Mouse (Mus musculus) hindbrain, embryonic 11.5 days (tissue): ENCODE results near the gene Sco2. TPM values are rescaled to one million over a fixed set of nuclear protein-coding genes. Genes with fewer than 3 reads are reported as not detected.

Experiments
- ATAC-seq: fragments of 200-750 bp; cut with Nextera tagmentation; 2 replicates; pipeline ENCODE4 v1.8.0; 2017; ENCODE audit warnings: mild to moderate bottlenecking, moderate TSS enrichment, moderate library complexity; ENCODE audit not compliant: low FRiP score
- DNase-seq: peaks from one replicate; pipeline ENCODE4 v3.0.0-alpha.2; 2015; ENCODE audit warnings: low spot score
- H3K27ac ChIP-seq: fragments of 300-500 bp; sonication (generic); 2 replicates; pipeline ENCODE4 v1.5.1; 2014; ENCODE audit warnings: mild to moderate bottlenecking, low read depth, low read length
- H3K27me3 ChIP-seq: fragments of 300-500 bp; sonication (generic); 2 replicates; pipeline ENCODE4 v1.6.1; 2014; ENCODE audit warnings: mild to moderate bottlenecking, low read length, moderate library complexity, mixed read lengths; ENCODE audit not compliant: control insufficient read depth, insufficient read depth
- H3K36me3 ChIP-seq: fragments of 300-500 bp; sonication (generic); 2 replicates; pipeline ENCODE4 v1.6.1; 2014; ENCODE audit warnings: mild to moderate bottlenecking, low read length, moderate library complexity, mixed read lengths; ENCODE audit not compliant: control insufficient read depth, insufficient read depth
- H3K4me1 ChIP-seq: fragments of 300-500 bp; sonication (generic); replicated peaks from 2 replicates; pipeline ENCODE4 v1.6.1; 2014; ENCODE audit warnings: low read length, mixed read lengths; ENCODE audit not compliant: control insufficient read depth, insufficient read depth
- H3K4me2 ChIP-seq: fragments of 300-500 bp; sonication (generic); replicated peaks from 2 replicates; pipeline ENCODE4 v1.6.1; 2014; ENCODE audit warnings: mild to moderate bottlenecking, low read depth, low read length
- H3K4me3 ChIP-seq: fragments of 300-500 bp; sonication (generic); 2 replicates; pipeline ENCODE4 v1.5.1; 2014; ENCODE audit warnings: low read depth, low read length
- H3K9ac ChIP-seq: fragments of 300-500 bp; sonication (generic); 2 replicates; pipeline ENCODE4 v1.6.1; 2014; ENCODE audit warnings: low read depth, low read length
- H3K9me3 ChIP-seq: fragments of 300-500 bp; sonication (generic); 2 replicates; pipeline ENCODE4 v1.6.1; 2016; ENCODE audit warnings: low read length; ENCODE audit not compliant: control insufficient read depth
- WGBS: fragments of 180-500 bp; shearing (Covaris S2); extraction: QIAGEN DNeasy Blood & Tissue Kit; methylation state at CpG from one replicate; pipeline ENCODE4 v1.1.7; 2014; 5-methylcytosine and 5-hydroxymethylcytosine counted together
- polyA plus RNA-seq: library from polyadenylated mRNA; unstranded; fragments of >200 nt; fragmentation: Nextera tagmentation; extraction: Ambion mirVana; gene quantifications from 2 replicates; pipeline ENCODE4 v1.2.1, GENCODE M21; 2014

The Sco2 gene
- polyA plus RNA-seq, 1 experiment from 2014 or later, result 7.4 TPM

- ATAC-seq, result no peak
- no peak for DNase-seq
- Histone ChIP-seq H3K9ac (no peak overlapping the region), H3K4me2 (no peak overlapping the region), H3K27ac (no peak overlapping the region), H3K27me3 (peaks cover 6% of the 10 kb centered on the region; the same call in 1 of the 2 replicates), H3K36me3 (no peaks in the 10 kb centered on the region), H3K4me1 (no peaks in the 10 kb centered on the region; the same call in 1 of the 2 replicates), H3K9me3 (no peaks in the 10 kb centered on the region), H3K4me3 (no peak overlapping the region)
- 72% methylated on average over 5 of the region's 5 CpGs for WGBS
These were observed 47.2 kb downstream of the Sco2 start for GRCm38 (mm10) chr15:89326441-89326840.

DNA sequence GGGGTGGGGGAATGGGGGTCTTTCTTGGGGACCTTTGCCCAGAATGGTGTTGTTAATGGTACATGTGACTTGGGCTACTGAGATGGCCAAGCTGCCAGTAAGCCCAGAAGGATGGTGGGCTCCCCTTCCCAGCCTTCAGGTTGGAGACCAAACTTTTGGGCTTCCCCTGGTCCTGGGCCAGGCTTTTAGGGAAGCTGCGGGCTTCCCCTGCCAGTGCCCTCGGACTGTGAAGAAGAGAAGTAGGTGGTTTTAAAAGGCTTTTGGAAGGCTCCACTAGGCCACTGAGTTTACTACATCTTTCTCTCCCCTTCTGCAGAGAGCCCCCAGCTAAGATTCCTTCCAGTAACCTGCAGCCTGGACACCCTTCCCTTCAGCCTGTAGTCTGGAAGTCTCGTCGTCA, 50.0 kb downstream of the Sco2 start:
- H3K4me1 ChIP-seq, result no peaks in the 10 kb centered on the region; the same call in 1 of the 2 replicates
- ATAC-seq, result no peak
- 83% methylated on average over 4 of the region's 4 CpGs for WGBS
- H3K4me3 ChIP-seq, result no peak overlapping the region
- H3K27me3 ChIP-seq, result peaks cover 6% of the 10 kb centered on the region; the same call in 1 of the 2 replicates
- H3K9ac ChIP-seq, result no peak overlapping the region
- no peaks in the 10 kb centered on the region for H3K9me3 ChIP-seq
- H3K4me2 ChIP-seq, result no peak overlapping the region
- H3K36me3 ChIP-seq, result no peaks in the 10 kb centered on the region
- no peak for DNase-seq
- no peak overlapping the region for H3K27ac ChIP-seq

DNA sequence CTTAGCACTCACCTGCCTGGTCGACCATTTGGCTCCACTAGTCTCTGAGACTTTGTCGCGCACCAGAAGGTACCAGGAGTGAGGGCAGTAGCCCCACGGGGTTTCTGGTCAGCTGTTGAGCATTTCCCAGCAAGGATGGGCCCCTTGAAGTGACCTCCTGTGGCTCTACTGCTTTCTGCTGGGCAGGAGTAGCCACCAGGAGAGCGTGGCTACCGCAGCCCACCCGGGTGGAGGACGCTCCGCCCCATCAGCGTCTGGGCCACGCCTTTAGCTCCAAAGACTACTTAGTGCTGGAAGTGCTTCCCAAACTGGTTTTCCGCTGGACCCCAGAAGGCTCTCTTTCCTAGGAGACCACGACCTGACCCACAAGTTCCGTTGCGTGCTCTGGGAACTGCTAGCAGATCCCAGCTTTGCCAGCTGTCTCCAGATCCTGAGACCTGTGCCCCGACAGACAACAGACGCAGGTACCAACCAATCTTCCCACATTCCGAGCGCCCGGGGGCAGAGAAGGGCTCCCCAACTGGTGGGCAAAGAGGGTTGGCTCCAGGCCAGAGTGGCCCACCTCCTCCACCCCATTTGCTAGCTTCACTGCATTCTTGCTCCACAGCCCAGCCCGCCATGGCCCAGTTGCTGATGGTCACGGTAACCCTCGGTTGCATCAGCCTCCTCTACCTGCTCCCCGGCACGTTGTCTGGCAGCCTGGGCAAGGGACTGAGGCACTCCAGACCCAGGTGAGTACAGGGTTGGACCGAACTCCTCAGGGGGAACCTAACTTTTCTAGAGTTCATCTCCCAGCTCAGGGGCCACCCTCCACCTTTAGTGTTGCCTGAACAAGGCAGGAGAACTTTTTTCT, 50.8 kb downstream of the Sco2 start, which contains the start of gene Adm2:
TSS of gene Adm2 (plus strand) at position 51 of the 853 bp plus-strand sequence.
- Histone ChIP-seq H3K4me3 (no peak within 1 kb of the TSS), H3K27me3 (peaks cover 6% of the 10 kb centered on the region; the same call in 1 of the 2 replicates), H3K4me1 (no peaks in the 10 kb centered on the region; the same call in 1 of the 2 replicates), H3K4me2 (peak within 1 kb of the TSS; percentile 23), H3K27ac (no peak within 1 kb of the TSS), H3K36me3 (no peaks in the 10 kb centered on the region), H3K9me3 (no peaks in the 10 kb centered on the region), H3K9ac (no peak within 1 kb of the TSS)
- ATAC-seq, result no peak
- peak; percentile 13 for DNase-seq
- 9% methylated on average over 26 of the region's 26 CpGs for WGBS

Other genes starting within 250 kb of the Sco2 start
- 9.4 and 10.7 TPM in 2 replicates for gene Hdac10, start 245.1 kb downstream of the Sco2 start, polyA plus RNA-seq
- gene Mapk12, start 233.1 kb downstream of the Sco2 start, polyA plus RNA-seq, result 16.5 and 17.8 TPM in 2 replicates
- gene Mapk11, start 224.2 kb downstream of the Sco2 start, polyA plus RNA-seq, result 38.5 and 40.4 TPM in 2 replicates
- gene Plxnb2, start 193.1 kb downstream of the Sco2 start, polyA plus RNA-seq, result 97.4 and 104 TPM in 2 replicates
- 28.3 and 31.2 TPM in 2 replicates for gene Dennd6b, start 177.3 kb downstream of the Sco2 start, polyA plus RNA-seq
- 42.1 and 46.0 TPM in 2 replicates for gene Ppp6r2, start 162.3 kb downstream of the Sco2 start, polyA plus RNA-seq
- 57.4 and 66.4 TPM in 2 replicates for gene Sbf1, start 58.5 kb downstream of the Sco2 start, polyA plus RNA-seq
- 0.12 TPM in 1 of 2 replicates, not detected in the other for gene Adm2, start 51.1 kb downstream of the Sco2 start, polyA plus RNA-seq
- not detected in 2 replicates for gene Miox, start 39.4 kb downstream of the Sco2 start, polyA plus RNA-seq
- 25.4 and 26.8 TPM in 2 replicates for gene Lmf2, start 18.2 kb downstream of the Sco2 start, polyA plus RNA-seq
- 133 and 140 TPM in 2 replicates for gene Ncaph2, start 18.1 kb downstream of the Sco2 start, polyA plus RNA-seq
- gene Tymp, start 3.2 kb upstream of the Sco2 start, polyA plus RNA-seq, result 1.4 and 1.7 TPM in 2 replicates
- 1.7 and 2.6 TPM in 2 replicates for gene Odf3b, start 5.4 kb upstream of the Sco2 start, polyA plus RNA-seq
- gene Klhdc7b, start 11.1 kb upstream of the Sco2 start, polyA plus RNA-seq, result not detected in 2 replicates
- not detected in 2 replicates for gene Syce3, start 36.7 kb upstream of the Sco2 start, polyA plus RNA-seq
- 0.73 and 0.93 TPM in 2 replicates for gene Cpt1b, start 52.0 kb upstream of the Sco2 start, polyA plus RNA-seq
- 2.6 and 4.0 TPM in 2 replicates for gene C730034F03Rik, start 55.7 kb upstream of the Sco2 start, polyA plus RNA-seq
- gene Gm44502, start 55.9 kb upstream of the Sco2 start, polyA plus RNA-seq, result not detected in 2 replicates
- gene Chkb, start 56.1 kb upstream of the Sco2 start, polyA plus RNA-seq, result 54.7 and 63.4 TPM in 2 replicates
- gene Mapk8ip2, start 80.1 kb upstream of the Sco2 start, polyA plus RNA-seq, result 22.4 and 24.1 TPM in 2 replicates
- gene Arsa, start 103.6 kb upstream of the Sco2 start, polyA plus RNA-seq, result 10.0 and 10.4 TPM in 2 replicates
- 2.8 and 3.5 TPM in 2 replicates for gene Shank3, start 125.8 kb upstream of the Sco2 start, polyA plus RNA-seq
- 0.39 and 0.76 TPM in 2 replicates for gene Acr, start 194.5 kb upstream of the Sco2 start, polyA plus RNA-seq
- 85.3 and 91.0 TPM in 2 replicates for gene Rabl2, start 218.1 kb upstream of the Sco2 start, polyA plus RNA-seq